Mouse (Mus musculus) cerebellum, postnatal 14 days (tissue): ENCODE measurements around the gene Alox5.
"Not testable (repeated sequence)": the region's sequence is repeated elsewhere in the genome, so short reads cannot be mapped to it uniquely, and the experiment has no call there.

Source experiments
- DNase-seq, 2 experiments: peaks; one replicate each; pipeline ENCODE4 v3.0.0; 2021; ENCODE audit warnings: mixed read lengths in 2 of 2

Gene Alox5

DNA sequence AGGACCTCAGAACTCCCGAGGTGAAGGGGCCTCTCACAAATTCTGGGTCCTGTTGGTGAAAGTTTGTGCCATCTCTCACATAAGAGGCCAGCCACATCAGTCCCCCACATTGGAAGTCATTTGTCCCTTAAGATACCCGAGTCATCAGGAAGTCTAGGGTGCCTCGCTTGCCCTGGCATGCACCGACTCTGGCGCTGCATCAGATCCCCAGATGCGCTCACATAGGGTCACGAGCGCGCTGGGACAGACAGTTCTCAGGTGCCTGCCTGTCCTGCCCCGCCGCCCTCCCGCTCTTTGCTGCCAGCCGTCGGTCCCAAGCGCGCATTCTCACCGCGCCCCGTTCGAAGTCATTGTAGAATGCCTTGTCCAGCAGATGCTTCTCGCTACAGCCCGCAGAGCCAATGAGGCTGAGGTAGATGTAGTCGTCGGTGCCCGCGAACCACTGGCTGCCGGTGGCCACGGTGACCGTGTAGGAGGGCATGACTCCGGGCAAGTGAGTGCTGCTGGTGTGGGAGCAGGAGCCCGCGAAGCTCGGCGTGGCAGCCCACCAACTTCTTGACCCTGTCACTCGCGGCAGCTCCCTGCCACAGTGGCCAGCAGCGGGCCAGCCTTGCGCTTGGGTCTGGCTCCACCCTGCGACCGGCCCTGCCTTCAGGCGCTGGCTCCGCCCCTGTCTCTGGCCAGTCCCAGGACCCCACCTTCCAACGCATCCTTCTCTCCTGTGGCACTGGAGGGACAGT is at the start of gene Alox5:
Gene Alox5 (minus strand): TSS at position 635 of the 740 bp plus-strand sequence.
- DNase-seq, result peak; percentile 37 to 43

GRCm38 (mm10) chr6:116506302-116507003 is 45.5 kb upstream of the Alox5 start, which contains the start of gene Olfr212:
Olfr212 (plus strand) TSS chr6:116506516.
- not testable (repeated sequence) for DNase-seq

DNA sequence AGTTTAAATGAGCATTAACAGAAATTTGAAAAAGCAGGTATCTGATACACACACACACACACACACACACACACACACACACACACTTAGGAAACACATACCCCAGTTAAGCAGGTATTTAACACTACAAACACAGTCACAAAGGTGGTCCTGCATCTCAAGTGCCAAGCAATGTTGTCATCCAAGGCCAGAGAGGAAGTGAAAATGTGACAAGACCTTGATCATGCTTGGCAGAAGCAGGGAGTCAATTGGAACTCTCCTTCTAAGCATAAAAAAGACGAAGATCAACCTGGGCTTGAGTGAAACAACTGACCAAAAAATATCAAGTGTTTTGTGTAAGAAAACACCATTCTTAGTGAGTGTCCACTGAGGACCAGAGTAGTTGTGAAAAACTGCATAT is 35.0 kb upstream of the Alox5 start:
- DNase-seq, result no peak

DNA sequence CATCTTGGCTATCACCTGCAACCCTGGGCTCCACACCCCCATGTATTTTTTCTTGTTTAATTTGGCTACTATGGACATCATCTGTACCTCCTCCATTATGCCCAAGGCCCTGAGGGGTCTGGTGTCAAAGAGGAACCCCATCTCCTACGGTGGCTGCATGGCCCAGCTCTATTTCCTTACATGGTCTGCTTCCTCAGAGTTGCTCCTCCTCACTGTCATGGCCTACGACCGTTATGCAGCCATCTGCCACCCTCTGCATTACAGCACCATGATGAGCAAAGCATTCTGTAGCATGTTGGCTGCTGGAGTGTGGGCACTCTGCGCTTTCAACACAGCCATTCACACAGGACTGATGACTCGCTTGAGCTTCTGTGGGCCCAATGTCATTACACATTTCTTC is 32.8 kb upstream of the Alox5 start:
- DNase-seq, result no peak

- DNase-seq, result peak; percentile 65 to 67
Observed at GRCm38 (mm10) chr6:116488791-116489190, 27.8 kb upstream of the Alox5 start, which contains the start of gene Olfr211. Olfr211 (plus strand) TSS chr6:116489091.

- no peak for DNase-seq
Observed at GRCm38 (mm10) chr6:116486833-116487232, 25.9 kb upstream of the Alox5 start.

- no peak for DNase-seq
Observed at GRCm38 (mm10) chr6:116485081-116485480, 24.1 kb upstream of the Alox5 start.

GRCm38 (mm10) chr6:116468081-116468480 is 7.1 kb upstream of the Alox5 start:
- DNase-seq, result peak in 1 of 2 experiments; percentile 9

- DNase-seq, result no peak
Observed at GRCm38 (mm10) chr6:116459232-116459631, 1.7 kb downstream of the Alox5 start.

DNA sequence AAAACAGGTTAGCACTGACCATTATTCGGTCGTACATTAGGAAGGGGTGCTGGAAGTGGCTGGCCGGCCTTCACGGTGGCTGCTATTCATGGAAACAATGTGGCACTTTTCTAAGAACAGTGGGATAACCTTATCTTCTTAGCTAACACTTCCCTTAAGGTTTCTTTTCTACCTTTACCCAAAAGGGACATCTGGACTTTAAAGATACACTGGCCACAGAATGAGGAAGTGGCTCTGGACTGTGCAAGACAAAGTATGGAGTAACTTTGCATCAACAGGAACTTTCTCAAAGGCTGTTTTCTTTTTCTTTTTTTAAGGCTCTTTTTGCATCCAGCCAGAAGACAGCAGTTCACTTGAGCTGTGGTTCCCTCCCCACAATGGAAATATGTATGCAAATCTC is 2.2 kb downstream of the Alox5 start:
- DNase-seq, result no peak

- DNase-seq, result no peak
Observed at GRCm38 (mm10) chr6:116456482-116456881, 4.5 kb downstream of the Alox5 start.

GRCm38 (mm10) chr6:116455781-116456180 is 5.2 kb downstream of the Alox5 start:
- no peak for DNase-seq

- no peak for DNase-seq
Observed at GRCm38 (mm10) chr6:116440849-116441248, 20.1 kb downstream of the Alox5 start.

DNA sequence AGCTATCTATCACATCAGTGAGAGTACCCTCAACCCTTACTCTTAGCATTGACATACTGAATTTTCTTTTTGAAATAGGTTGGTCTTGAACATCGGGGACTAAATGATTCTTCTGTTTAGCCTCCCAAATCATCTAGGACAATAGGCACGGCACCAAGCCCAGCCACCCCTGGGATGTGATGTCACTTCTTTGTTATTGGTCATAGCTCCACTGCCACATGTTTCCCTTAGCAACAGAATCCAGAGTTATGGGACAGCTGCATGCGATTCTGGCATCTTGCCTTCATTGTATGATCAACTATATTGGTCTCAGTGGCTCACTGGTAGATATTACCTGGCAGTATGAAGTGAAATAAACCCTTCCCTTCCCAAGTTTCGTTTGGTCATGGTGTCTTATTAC is 20.5 kb downstream of the Alox5 start:
- no peak for DNase-seq

GRCm38 (mm10) chr6:116439531-116439930 is 21.4 kb downstream of the Alox5 start:
- DNase-seq, result no peak

DNA sequence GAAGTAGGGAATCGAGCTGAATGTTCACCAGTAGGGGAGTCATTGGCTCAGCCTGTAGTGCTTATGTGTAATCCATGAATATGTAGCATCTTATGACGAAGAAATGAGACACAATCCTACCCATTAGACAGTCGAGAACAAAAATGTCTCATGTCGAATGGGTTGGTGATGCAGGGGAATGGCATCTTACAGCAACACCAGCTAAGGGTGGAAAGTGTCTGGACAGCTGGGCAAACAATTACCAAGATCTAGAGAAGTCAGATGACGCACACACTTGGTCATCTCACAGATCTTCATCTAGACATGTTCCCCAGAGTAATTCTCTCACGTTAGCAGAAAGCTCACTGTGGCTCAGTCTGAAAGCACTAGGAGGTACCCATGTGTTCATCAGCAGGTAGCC is 22.1 kb downstream of the Alox5 start:
- DNase-seq, result no peak

DNA sequence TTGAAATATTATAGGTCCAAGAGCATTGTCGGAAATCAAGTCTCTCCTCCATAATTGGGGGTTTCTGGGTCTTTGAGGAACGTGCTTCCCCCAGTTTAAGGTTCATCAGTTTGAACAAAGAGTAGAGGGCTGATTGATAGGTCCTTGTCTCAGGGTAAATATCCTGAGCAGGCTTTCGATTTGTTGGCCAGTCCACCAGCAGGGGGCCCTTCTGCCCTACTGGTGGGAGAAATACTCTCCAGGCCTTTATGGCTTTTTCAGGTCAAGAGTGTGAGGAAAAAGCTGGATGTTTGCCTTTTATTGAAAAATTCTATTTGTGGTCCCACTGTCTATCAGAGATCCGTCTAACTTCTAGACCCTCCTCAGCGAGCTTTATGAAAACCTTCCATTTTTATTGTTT is 32.7 kb downstream of the Alox5 start:
- no peak for DNase-seq

GRCm38 (mm10) chr6:116427552-116427951 is 33.4 kb downstream of the Alox5 start:
- no peak for DNase-seq

DNA sequence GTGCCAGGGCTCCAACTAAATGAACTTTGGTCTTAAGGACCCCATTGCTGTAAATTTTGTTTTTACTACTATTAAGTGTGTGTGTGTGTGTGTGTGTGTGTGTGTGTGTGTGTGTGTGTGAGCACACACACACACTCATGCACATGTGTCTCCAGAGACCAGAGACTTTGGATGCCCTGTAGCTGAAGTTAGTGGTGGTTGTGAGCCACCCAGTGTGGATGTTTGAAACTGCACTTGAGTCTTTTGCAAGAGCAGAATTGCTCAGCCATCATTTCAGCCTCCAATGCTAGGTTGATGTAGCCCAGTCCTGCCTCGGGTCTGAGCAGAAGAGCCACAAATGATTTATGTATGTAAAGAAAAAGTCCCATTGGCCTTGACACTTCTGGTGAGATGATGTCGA is 37.3 kb downstream of the Alox5 start:
- DNase-seq, result peak; percentile 64 to 72

DNA sequence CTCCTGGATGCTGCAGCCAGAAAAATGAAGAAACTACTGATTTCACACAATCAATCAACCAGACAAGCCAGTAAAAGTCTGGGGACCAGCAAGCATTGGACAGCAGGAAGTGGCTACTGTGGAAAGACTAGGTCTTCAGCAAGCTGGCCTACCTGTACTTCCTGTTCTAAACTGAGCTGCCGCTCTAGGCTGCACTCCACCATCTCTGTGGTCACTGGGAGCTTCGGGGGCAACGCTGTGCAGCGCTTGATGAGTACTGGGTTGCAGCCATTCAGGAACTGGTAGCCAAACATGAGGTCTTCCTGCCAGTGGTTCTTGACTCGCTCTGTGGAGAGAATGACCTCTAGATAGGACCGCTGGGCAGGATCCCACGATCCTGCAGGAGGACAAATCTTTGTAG is 38.0 kb downstream of the Alox5 start:
- no peak for DNase-seq

DNA sequence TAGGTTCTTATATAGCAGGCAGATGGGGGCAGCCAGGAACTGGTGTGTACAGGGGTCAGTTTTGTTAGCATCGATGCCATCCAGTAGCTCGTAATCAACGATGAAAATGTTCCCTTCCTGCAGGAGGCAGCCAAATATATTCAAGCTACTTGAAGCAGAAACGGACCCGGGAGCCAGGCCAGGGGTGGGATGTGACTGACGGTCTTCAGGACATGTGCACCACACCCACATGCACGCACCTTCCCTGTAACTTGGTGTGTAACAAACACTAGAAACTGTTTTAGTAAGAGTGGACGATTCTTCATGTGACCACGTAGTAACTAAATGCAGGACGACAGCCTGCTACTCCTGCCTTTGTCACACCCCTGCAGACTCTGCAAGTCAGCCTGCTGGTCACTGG is 40.7 kb downstream of the Alox5 start:
- DNase-seq, result no peak

- no peak for DNase-seq
Observed at GRCm38 (mm10) chr6:116419699-116420098, 41.3 kb downstream of the Alox5 start.

- DNase-seq, result no peak
Observed at GRCm38 (mm10) chr6:116418487-116418886, 42.5 kb downstream of the Alox5 start.
